Mouse (Mus musculus) monocyte, adult 2 months (primary cell): Measurements from ENCODE around the gene Aldh16a1.

Experiments used
- DNase-seq, 2 experiments: peaks; one replicate each; pipeline ENCODE4 v3.0.0; 2022; ENCODE audit warnings: low spot score in 2 of 2, low read depth in 1 of 2

Gene Aldh16a1

GRCm38 (mm10) chr7:45092828-45093515 lies 61.4 kb downstream of the Aldh16a1 start:
- DNase-seq = no peak

GRCm38 (mm10) chr7:45092048-45092447 lies 62.3 kb downstream of the Aldh16a1 start, which contains the start of gene Rcn3:
Gene Rcn3, minus strand, starts transcription at chr7:45092221.
- DNase-seq = no peak

GRCm38 (mm10) chr7:45091001-45091990 lies 63.1 kb downstream of the Aldh16a1 start:
- no peak for DNase-seq
